Mouse (Mus musculus): ENCODE data around the gene 0610012G03Rik. TPM values are rescaled to one million over a fixed set of nuclear protein-coding genes. Genes with fewer than 3 reads are reported as not detected.
A peak's percentile ranks its signal among the peaks of the same experiment; 100 is the strongest.
"Not testable (repeated sequence)": the region's sequence is repeated elsewhere in the genome, so short reads cannot be mapped to it uniquely, and the experiment has no call there.

Gene 0610012G03Rik
- 10 to 100 TPM; 29.1 to 39.8 (median 35.2) TPM for total RNA-seq (2022)

DNA sequence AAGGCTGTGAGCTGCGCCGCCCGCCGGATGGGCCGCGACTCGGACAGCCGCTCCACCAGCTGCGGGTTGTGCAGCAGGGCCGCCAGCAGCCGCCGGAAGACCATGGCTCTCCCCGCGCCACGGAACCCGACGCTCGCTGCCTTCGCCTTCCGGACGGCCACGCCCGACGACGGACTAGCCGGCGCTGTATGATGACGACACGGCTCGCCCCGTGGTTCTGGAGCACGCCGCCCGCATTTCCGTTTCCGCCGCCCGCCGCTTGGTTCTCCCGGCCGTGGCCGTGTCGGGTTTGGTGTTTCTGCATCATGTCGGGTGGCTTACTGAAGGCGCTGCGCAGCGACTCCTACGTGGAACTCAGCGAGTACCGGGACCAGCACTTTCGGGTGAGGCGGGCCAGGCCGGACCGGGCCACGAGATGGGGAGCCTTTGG, at the start of gene 0610012G03Rik, which contains the start of gene Ncbp2:
TSS of gene 0610012G03Rik (minus strand) at position 150 of the 430 bp plus-strand sequence.
TSS of gene Ncbp2 (plus strand) at position 169 of the 430 bp plus-strand sequence.
- peak; percentile 91 for DNase-seq

DNA sequence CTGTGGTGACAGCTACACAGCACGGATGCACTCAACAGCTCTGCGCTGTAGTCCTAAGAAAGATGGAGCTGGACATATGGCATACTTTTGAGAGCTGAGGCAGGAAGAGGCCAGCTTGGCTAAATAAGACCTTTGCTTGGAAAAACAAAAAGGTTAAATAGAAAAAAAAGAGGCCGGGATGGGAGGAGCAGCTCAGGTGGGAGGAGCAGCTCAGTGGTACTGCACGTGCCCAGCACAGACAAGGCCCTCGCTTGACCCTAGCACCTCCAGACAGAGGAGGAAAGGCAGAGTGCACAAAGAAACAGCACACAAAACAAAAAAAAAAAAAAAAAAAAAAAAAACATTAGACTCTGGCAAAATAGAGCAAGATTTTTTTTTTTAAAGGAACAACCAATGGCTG, 48.1 kb upstream of the 0610012G03Rik start:
- no peak for DNase-seq

DNA sequence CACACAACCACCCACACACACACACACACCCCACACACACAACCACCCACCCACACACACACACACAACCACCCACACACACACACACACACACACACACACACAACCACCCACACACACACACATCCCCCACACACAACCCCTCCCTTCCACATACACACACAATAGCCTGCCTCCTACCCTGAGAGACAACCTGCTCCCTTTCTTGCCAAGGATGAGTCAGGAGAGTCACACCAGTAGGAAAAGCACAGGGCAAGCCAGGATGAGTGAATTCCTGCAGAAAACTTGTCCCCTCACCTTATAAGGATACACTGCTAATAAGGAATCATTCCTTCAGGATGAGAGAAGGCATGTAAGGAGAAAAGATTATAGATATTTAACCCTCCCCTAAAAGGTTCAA, 45.7 kb upstream of the 0610012G03Rik start:
- DNase-seq: no peak

- DNase-seq: no peak
These were observed 44.9 kb upstream of the 0610012G03Rik start for GRCm38 (mm10) chr16:31993195-31993594.

GRCm38 (mm10) chr16:31992039-31992438, 43.7 kb upstream of the 0610012G03Rik start:
- DNase-seq: no peak

- no peak for DNase-seq
These were observed 32.7 kb upstream of the 0610012G03Rik start for GRCm38 (mm10) chr16:31980946-31981345.

- DNase-seq: no peak
These were observed 31.2 kb upstream of the 0610012G03Rik start for GRCm38 (mm10) chr16:31979501-31979900.

- no peak for DNase-seq
These were observed 27.0 kb upstream of the 0610012G03Rik start for GRCm38 (mm10) chr16:31975258-31975657.

DNA sequence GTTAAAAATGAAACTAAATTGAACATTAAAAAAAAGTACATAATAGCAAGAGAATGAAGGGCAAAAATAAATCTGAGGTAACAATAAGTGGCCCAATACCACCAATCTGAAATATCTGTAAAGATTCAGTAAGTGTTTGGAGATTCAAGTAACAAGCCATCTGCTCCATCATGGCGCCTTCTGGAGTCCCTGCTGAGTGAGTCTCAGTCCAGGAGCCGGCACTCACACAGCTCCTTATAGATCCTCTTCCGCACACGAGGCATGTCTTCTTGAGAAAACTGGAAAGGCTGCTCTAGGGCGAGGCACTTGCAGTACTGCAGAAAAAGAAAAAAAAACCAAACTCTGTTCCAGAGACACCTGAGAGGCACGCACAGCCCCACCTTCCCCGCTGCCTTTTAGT, 14.9 kb upstream of the 0610012G03Rik start:
- no peak for DNase-seq

DNA sequence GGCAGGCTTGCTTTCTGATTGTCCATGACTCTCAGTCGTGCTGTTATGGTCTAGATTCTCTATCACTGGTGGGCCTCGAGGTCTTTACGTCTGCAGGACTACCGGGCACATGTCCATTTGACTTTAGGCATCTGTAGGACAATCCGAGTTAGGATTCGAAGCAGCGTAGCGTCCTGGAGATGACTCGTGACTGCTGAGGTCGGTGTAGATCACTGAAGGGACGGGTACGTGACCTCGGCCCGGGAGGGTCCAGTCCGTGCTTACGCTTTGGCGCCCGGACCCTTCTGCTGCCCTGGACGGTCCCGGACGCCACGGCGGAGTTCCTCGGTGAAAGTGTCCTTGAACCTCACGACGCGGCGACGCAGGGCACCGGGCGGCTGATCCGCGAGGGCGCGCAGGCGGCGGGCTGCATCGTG, 385 bp downstream of the 0610012G03Rik start:
- no peak for DNase-seq

- DNase-seq: no peak
These were observed 961 bp downstream of the 0610012G03Rik start for GRCm38 (mm10) chr16:31947333-31947732.

DNA sequence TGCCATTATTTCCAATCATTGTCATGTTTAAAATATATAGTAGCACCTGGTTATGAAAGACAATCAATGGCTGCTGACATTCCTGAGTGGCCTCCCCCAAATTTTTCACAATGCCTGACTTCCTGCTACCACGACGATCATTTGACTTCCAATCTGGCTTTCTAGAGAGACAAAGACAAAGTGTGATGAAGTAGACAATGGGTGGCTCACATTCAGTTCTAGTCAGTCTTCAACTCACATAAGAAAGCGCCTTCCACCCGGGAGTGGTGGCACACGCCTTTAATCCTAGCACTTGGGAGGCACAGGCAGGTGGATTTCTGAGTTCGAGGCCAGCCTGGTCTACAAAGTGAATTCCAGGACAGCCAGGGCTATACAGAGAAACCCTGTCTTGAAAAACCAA, 2.3 kb downstream of the 0610012G03Rik start:
- not testable (repeated sequence) for DNase-seq

DNA sequence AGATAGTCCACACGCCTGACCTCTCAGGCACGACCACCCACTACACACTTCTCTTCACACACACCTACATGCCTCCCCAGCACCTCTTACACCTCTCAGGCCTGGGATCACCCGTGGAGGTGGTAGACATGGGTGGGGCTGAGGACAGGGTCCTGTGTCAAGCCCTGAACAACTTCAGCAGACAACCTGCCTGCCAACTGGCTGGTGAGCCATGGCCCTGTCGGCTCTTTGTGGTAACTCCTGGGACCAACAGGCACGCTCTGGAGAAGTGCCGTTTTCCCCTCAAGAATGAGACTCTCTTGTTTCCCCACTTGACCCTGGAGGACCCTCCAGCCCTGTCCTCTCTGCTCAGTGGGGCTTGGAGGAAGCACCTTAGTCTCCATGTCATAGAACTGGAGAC, 2.9 kb downstream of the 0610012G03Rik start:
- DNase-seq: no peak

GRCm38 (mm10) chr16:31944698-31945255, 3.5 kb downstream of the 0610012G03Rik start:
- no peak for DNase-seq

DNA sequence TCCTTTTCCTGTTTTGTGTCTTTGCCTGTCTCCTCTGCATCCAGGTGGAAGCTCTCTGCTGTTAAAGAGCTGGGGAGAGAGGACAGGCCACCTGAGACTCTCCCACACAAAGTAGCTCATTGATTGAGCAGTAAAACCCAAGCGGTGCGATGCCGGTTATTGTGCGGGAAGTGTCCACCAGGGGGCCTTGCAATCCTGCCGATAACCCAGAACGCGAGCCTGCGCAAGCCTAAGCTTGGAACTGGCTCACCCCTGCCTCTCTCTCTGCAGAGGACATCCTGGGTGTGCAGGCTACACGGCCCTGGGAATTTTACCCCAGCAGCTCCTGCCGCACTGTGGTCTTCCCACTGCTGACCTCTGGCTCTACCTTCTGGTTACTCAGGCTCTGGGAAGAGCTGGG, 4.3 kb downstream of the 0610012G03Rik start:
- DNase-seq: peak; percentile 36

GRCm38 (mm10) chr16:31940586-31940985, 7.7 kb downstream of the 0610012G03Rik start:
- DNase-seq: no peak

DNA sequence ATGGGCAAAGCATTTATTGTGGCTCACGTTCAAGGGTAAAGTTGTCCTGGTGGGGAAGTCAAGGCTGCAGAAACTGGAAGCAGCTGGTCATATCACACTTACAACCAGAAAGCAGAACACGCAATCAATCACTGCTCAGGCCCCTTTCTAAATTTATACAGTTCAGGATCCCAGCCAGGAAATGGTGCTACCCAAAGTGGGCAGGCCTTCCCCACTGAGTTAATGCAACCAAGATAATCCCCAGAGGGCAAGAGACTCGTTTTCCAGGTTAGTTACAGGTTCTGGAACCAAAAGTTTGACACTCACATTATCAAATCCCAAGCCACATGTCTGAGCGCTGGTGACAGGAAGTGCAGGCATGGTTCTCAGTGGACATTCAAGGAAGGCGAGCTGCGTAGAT, 9.4 kb downstream of the 0610012G03Rik start:
- DNase-seq: no peak

GRCm38 (mm10) chr16:31936568-31936967, 11.7 kb downstream of the 0610012G03Rik start:
- no peak for DNase-seq

GRCm38 (mm10) chr16:31935091-31935979, 13.0 kb downstream of the 0610012G03Rik start:
- no peak for DNase-seq

DNA sequence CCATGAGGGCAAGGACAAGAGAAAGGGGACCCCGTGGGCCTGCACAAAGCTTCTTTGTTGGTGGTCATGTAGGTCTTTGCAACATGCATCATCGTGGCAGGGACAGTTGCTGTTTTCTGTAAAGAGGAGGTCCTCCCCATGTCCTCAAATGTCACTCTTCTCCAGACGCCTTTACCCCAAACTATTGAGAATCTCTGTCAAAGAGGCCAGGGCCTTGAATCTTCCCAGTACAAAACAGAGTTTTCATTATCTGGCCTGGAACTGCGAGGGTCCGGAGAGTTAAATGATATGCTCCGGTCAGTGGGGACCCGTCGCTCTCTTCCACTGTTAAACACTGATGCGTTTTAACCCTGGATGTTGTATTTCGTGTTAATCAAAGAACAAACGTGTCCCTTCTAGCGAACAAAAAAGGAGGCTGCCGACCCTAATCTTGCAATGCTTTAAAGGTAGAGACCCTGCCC, 13.7 kb downstream of the 0610012G03Rik start:
- DNase-seq: no peak

- DNase-seq: peak; percentile 24
These were observed 14.3 kb downstream of the 0610012G03Rik start, which contains the start of gene Pigz for GRCm38 (mm10) chr16:31933751-31934549. Gene Pigz (plus strand): TSS chr16:31933851.

- DNase-seq: peak; percentile 78
These were observed 15.2 kb downstream of the 0610012G03Rik start for GRCm38 (mm10) chr16:31932840-31933697.

Measured in adrenal gland, adult 8-10 months (tissue).